Mouse (Mus musculus): ENCODE results near the gene Phf5a.

The Phf5a gene

GRCm38 (mm10) chr15:81847161-81847560 is 24.6 kb downstream of the Phf5a start:
- no peak for DNase-seq

GRCm38 (mm10) chr15:81846755-81847154 is 25.0 kb downstream of the Phf5a start:
- no peak for DNase-seq

GRCm38 (mm10) chr15:81845724-81846123 is 26.0 kb downstream of the Phf5a start:
- peak; percentile 56 for DNase-seq

GRCm38 (mm10) chr15:81845033-81845625 is 26.6 kb downstream of the Phf5a start:
- DNase-seq, result no peak

GRCm38 (mm10) chr15:81842275-81842674 is 29.4 kb downstream of the Phf5a start:
- no peak for DNase-seq

GRCm38 (mm10) chr15:81840306-81840705 is 31.4 kb downstream of the Phf5a start:
- DNase-seq, result no peak

- DNase-seq, result peak; percentile 95
Measured at GRCm38 (mm10) chr15:81839634-81840033, 32.1 kb downstream of the Phf5a start.

GRCm38 (mm10) chr15:81838554-81839235 is 33.0 kb downstream of the Phf5a start:
- DNase-seq, result peak; percentile 77

- DNase-seq, result peak; percentile 29
Measured at GRCm38 (mm10) chr15:81836966-81837920, 34.5 kb downstream of the Phf5a start.

- peak; percentile 96 for DNase-seq
Measured at GRCm38 (mm10) chr15:81836124-81836821, 35.4 kb downstream of the Phf5a start.

- no peak for DNase-seq
Measured at GRCm38 (mm10) chr15:81835007-81835880, 36.5 kb downstream of the Phf5a start.

- DNase-seq, result no peak
Measured at GRCm38 (mm10) chr15:81834171-81834841, 37.4 kb downstream of the Phf5a start.

GRCm38 (mm10) chr15:81833481-81833880 is 38.2 kb downstream of the Phf5a start:
- DNase-seq, result no peak

GRCm38 (mm10) chr15:81832219-81832618 is 39.5 kb downstream of the Phf5a start:
- DNase-seq, result no peak

- peak; percentile 98 for DNase-seq
Measured at GRCm38 (mm10) chr15:81831136-81831825, 40.4 kb downstream of the Phf5a start.

GRCm38 (mm10) chr15:81830530-81830929 is 41.2 kb downstream of the Phf5a start:
- no peak for DNase-seq

GRCm38 (mm10) chr15:81829208-81829580 is 42.5 kb downstream of the Phf5a start:
- DNase-seq, result no peak

- no peak for DNase-seq
Measured at GRCm38 (mm10) chr15:81828426-81829207, 43.1 kb downstream of the Phf5a start.

- no peak for DNase-seq
Measured at GRCm38 (mm10) chr15:81824832-81825231, 46.9 kb downstream of the Phf5a start.

- DNase-seq, result no peak
Measured at GRCm38 (mm10) chr15:81822631-81823030, 49.1 kb downstream of the Phf5a start.
